Mouse (Mus musculus) embryonic fibroblast, embryonic 13.5 days (primary cell): ENCODE results near the gene Nt5c3. TPM values are rescaled to one million over a fixed set of nuclear protein-coding genes. Genes with fewer than 3 reads are reported as not detected.
"Not testable (repeated sequence)": the region's sequence is repeated elsewhere in the genome, so short reads cannot be mapped to it uniquely, and the experiment has no call there.

Experiments used
- H3K27ac ChIP-seq: 2 replicates; pipeline ENCODE4 v1.5.1; 2012; ENCODE audit warnings: low read length, control low read depth, inconsistent platforms; ENCODE audit not compliant: insufficient read depth
- H3K4me1 ChIP-seq: 2 replicates; pipeline ENCODE4 v1.6.1; 2011; ENCODE audit warnings: low read length; ENCODE audit not compliant: control insufficient read depth, insufficient read depth
- H3K4me3 ChIP-seq: 2 replicates; pipeline ENCODE4 v1.5.1; 2011; ENCODE audit warnings: mild to moderate bottlenecking, control low read depth, low read length; ENCODE audit not compliant: insufficient read depth
- CTCF ChIP-seq: IDR thresholded peaks from 2 replicates; pipeline ENCODE4 v1.5.1; 2011; ENCODE audit warnings: mild to moderate bottlenecking, control low read depth, low read length, moderate library complexity, borderline replicate concordance; ENCODE audit not compliant: insufficient read depth
- POLR2A ChIP-seq: IDR thresholded peaks from 2 replicates; pipeline ENCODE4 v1.6.1; 2011; ENCODE audit warnings: low read depth, mild to moderate bottlenecking, control low read depth, low read length, moderate library complexity
- polyA plus RNA-seq: library from polyadenylated mRNA; stranded (reverse); fragments of >200 nt; gene quantifications from 2 replicates; pipeline ENCODE4 v1.2.4, GENCODE M21; 2011; ENCODE audit warnings: low read depth; ENCODE audit not compliant: missing spikeins, insufficient read length

Gene Nt5c3
- polyA plus RNA-seq, 1 experiment: 27.0 TPM

GRCm38 (mm10) chr6:56877985-56878384 lies 45.7 kb downstream of the Nt5c3 start:
- Histone ChIP-seq H3K4me1 (no peaks in the 10 kb centered on the region), H3K27ac (no peak overlapping the region), H3K4me3 (no peak overlapping the region)
- TF ChIP-seq POLR2A (no peak), CTCF (no peak)

GRCm38 (mm10) chr6:56876870-56877269 lies 46.9 kb downstream of the Nt5c3 start:
- TF ChIP-seq POLR2A: no peak
- H3K4me1 ChIP-seq: no peaks in the 10 kb centered on the region
- H3K27ac ChIP-seq: no peak overlapping the region
- H3K4me3 ChIP-seq: no peak overlapping the region

DNA sequence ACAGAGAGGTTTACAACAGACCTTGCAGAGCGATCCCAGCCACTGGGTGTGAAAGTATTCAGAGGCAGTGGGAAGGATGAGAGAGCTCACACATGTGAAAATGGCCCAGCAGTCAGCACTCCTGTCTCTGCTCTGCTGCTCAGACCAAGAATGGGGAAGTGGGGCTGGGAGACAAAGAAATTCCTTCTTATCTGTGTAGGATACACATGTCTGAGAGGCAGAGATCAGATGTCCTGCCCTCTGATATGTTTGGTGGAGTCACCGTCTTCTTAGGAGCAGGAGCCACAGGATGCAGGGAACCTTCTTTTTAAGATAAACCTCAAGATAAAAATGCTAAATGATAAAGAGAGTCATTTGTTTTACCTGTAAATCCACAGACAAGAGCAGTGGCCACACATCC lies 53.7 kb downstream of the Nt5c3 start:
- TF ChIP-seq CTCF: no peak
- no peak for TF ChIP-seq POLR2A

GRCm38 (mm10) chr6:56868565-56868964 lies 55.2 kb downstream of the Nt5c3 start:
- Histone ChIP-seq H3K4me3 (no peak overlapping the region), H3K27ac (no peak overlapping the region), H3K4me1 (no peaks in the 10 kb centered on the region)
- TF ChIP-seq CTCF: no peak
- TF ChIP-seq POLR2A: no peak

More for the DNA sequence above, 53.7 kb downstream of the Nt5c3 start:
- Histone ChIP-seq H3K4me3 (no peak overlapping the region), H3K27ac (no peak overlapping the region), H3K4me1 (no peaks in the 10 kb centered on the region)

GRCm38 (mm10) chr6:56866899-56867298 lies 56.8 kb downstream of the Nt5c3 start:
- not testable (repeated sequence) for H3K27ac ChIP-seq, H3K4me1 ChIP-seq, H3K4me3 ChIP-seq

DNA sequence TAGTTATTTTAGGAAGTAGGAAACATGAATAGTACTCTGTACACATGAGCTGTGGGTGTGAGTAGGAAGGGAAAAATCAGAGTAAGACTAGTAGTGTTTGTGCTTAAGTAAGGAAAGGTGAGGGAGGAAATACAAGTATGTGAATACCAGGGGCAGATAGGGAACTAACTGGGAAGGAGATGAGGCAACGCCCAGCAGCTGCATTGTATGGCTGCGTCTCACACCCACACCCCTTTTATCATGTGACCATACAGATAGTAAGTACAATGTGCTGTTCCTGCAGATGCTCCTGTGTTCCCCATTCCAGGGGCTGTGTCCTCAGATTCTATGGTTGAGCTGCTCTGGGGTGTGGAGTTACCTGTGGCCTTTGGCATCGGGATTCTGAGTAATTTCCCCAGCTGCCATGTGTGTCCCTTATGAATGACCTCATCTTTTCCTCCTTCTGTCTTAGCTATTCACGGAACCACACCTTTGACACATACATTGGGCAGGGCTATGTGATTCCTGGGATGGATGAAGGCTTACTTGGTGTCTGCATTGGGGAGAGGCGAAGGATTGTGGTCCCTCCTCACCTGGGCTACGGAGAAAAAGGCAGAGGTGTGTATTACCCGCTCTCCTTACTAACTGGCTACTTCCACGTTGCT lies 63.4 kb downstream of the Nt5c3 start:
- no peak overlapping the region for H3K4me3 ChIP-seq
- H3K4me1 ChIP-seq: no peaks in the 10 kb centered on the region
- H3K27ac ChIP-seq: no peak overlapping the region
- TF ChIP-seq POLR2A (no peak), CTCF (no peak)

DNA sequence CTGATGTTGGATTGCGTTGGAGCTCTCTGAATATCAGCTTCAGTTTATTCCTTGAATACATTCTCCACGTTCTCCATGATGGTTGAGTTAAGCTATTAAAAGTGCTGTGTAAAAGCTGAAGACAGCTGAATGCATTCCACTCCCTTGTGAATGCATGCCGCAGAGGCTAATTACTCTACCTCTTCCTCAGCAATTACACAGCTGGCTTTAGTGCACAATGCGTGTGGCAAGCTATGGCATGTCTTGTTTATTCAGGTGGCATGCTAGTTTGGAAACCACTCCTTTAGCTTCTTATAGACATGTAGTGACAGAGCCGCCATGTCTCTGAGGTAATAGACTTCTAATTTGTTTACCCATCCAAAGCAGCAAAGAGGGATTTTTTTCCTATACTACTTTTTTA lies 67.0 kb downstream of the Nt5c3 start:
- Histone ChIP-seq H3K27ac (no peak overlapping the region), H3K4me1 (no peaks in the 10 kb centered on the region), H3K4me3 (no peak overlapping the region)
- TF ChIP-seq POLR2A (no peak), CTCF (no peak)

- no peak for TF ChIP-seq CTCF
- no peak for TF ChIP-seq POLR2A
- no peak overlapping the region for H3K4me3 ChIP-seq
- no peak overlapping the region for H3K27ac ChIP-seq
- H3K4me1 ChIP-seq: no peaks in the 10 kb centered on the region
These were observed 68.9 kb downstream of the Nt5c3 start for GRCm38 (mm10) chr6:56854803-56855202.

DNA sequence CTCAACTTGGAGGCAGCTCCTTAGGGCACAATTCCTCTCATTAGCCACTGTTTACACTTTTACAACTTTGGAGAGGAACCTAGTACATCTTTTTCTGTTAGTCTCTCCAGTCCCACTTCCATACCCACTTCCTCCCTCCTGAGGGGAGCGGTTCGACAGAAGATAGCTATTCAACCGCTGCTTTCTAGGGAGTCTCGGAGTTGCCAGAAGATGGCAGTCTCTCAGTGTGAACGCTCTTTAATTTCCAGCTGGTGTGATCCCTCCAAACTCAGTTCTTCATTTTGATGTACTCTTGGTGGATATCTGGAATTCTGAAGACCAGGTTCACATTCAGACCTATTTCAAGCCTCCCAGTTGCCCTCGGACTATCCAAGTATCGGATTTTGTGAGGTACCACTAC lies 73.4 kb downstream of the Nt5c3 start:
- H3K27ac ChIP-seq: no peak overlapping the region
- TF ChIP-seq CTCF: no peak
- TF ChIP-seq POLR2A: no peak
- H3K4me1 ChIP-seq: peaks cover 7% of the 10 kb centered on the region
- no peak overlapping the region for H3K4me3 ChIP-seq

DNA sequence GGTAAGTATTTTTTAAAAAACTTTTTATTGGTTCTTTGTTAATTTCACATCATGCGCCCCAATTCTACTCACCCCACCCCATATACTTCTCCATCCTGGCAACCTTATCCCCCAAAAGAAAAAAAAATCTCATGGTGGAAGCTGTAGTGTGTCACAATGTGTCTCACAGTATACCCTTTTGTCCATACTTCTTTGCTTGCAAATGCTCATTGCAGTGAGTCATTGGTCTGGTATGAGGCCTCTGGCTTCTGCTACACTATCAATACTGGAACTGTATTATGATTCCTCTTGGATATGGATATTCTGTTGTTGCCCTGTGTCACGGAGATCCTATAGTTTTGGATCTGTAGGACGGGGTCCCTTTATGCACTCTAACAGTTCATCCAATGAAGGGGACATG lies 74.8 kb downstream of the Nt5c3 start:
- no peak overlapping the region for H3K4me3 ChIP-seq
- H3K27ac ChIP-seq: peak overlapping the region; percentile 61; the same call in 1 of the 2 replicates
- TF ChIP-seq CTCF (no peak), POLR2A (no peak)
- H3K4me1 ChIP-seq: peaks cover 7% of the 10 kb centered on the region

GRCm38 (mm10) chr6:56844365-56844764 lies 79.4 kb downstream of the Nt5c3 start:
- no peak overlapping the region for H3K27ac ChIP-seq
- H3K4me1 ChIP-seq: peaks cover 5% of the 10 kb centered on the region
- H3K4me3 ChIP-seq: no peak overlapping the region
- no peak for TF ChIP-seq CTCF
